Mouse (Mus musculus): ENCODE results near the gene Rasl10b. TPM values are rescaled to one million over a fixed set of nuclear protein-coding genes. Genes with fewer than 3 reads are reported as not detected.

Rasl10b gene
- polyA plus RNA-seq, 1 experiment from 2014 or later, result 13.4 TPM

DNA sequence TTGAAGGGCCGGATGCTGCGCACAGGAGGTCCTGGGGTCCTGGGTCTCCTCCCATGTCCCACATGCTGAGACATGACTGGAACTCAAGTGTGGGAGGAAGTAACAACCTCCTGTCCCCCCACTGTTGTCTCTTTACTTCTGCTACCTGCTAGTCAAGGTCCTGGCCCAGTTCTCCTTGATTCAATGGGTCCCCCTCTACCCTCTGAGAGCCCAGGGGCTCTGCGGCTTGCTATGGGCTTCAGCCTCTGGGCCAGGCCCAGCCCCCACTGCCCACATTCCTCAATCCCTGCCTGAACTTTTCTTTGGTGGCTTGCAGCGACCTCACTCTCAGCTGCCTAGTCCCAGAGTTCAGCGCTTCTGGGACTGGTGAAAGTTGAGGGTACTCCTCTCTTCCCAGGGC, 20.4 kb downstream of the Rasl10b start, which contains the start of gene Gas2l2:
TSS of gene Gas2l2 (minus strand) at position 101 of the 400 bp plus-strand sequence.
- no peak within 1 kb of the TSS for H3K9ac ChIP-seq
- no peaks in the 10 kb centered on the region for H3K9me3 ChIP-seq (replicated peaks)
- no peak within 1 kb of the TSS for H3K27ac ChIP-seq (ENCODE audit: poor library complexity, severe bottlenecking)
- H3K4me2 ChIP-seq, result peak within 1 kb of the TSS; percentile 35
- H3K36me3 ChIP-seq, result no peaks in the 10 kb centered on the region
- ATAC-seq (ENCODE audit: insufficient number of reproducible peaks, low FRiP score), result no peak
- WGBS, result 49% methylated on average over 5 of the region's 5 CpGs
- no peak within 1 kb of the TSS for H3K4me3 ChIP-seq
- peaks cover 38% of the 10 kb centered on the region for H3K27me3 ChIP-seq (replicated peaks)
- peaks cover 38% of the 10 kb centered on the region for H3K4me1 ChIP-seq (replicated peaks)

DNA sequence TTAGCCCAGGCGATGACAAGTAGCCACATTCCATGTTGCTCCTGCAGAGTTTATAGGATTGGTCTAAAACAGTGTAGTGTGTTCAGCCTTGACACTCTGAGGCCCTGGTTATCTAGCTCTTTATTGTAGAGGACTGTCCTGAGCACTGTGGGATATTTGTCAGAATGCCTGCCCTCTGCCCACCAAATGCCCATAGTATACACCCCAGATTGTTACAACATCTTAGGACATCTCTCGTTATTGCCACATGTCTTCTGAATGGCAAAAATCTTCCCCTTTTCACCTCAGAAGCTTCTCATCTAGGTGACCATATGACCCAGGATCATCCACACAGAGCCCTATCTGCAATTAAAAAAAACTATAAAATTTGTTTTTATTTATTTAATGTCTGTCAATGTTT, 23.6 kb downstream of the Rasl10b start:
- ATAC-seq (ENCODE audit: insufficient number of reproducible peaks, low FRiP score), result no peak; the same call in 1 of the 2 replicates
- H3K36me3 ChIP-seq, result no peaks in the 10 kb centered on the region
- H3K27me3 ChIP-seq (replicated peaks), result peaks cover 16% of the 10 kb centered on the region
- no peak overlapping the region for H3K4me3 ChIP-seq
- peaks cover 31% of the 10 kb centered on the region for H3K4me1 ChIP-seq (replicated peaks)
- 63% methylated on average over 2 of the region's 2 CpGs for WGBS
- H3K9ac ChIP-seq, result no peak overlapping the region
- H3K4me2 ChIP-seq, result no peak overlapping the region
- H3K27ac ChIP-seq (ENCODE audit: poor library complexity, severe bottlenecking), result 0 out of 2 replicates have a peak overlapping the region, but pooled peaks have one; percentile 67
- H3K9me3 ChIP-seq (replicated peaks), result no peaks in the 10 kb centered on the region

DNA sequence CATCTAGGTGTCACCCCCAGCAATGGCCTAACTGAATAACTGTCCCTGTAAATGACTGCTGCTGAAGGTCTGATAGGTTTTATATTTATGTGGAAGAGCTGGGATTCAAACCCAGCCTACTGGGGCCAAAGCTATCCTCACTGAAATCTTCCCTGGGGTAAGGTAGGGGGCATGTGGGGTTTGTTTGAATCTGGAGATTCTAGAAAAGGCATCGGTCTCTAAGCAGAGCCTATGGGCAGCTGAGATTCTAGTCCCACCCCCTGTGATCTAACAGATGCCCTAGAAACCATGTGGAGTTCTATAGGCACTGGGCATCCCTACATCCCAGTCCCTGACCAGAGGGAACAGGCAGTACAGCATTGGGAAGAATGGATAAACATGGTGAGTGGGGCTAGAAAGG, 28.4 kb downstream of the Rasl10b start, which contains the start of gene 1700020L24Rik:
TSS of gene 1700020L24Rik (plus strand) at position 301 of the 400 bp plus-strand sequence.
- Histone ChIP-seq H3K4me3 (no peak within 1 kb of the TSS), H3K27me3 (replicated peaks) (peaks cover 14% of the 10 kb centered on the region), H3K9me3 (replicated peaks) (no peaks in the 10 kb centered on the region), H3K27ac (ENCODE audit: poor library complexity, severe bottlenecking) (no peak within 1 kb of the TSS), H3K4me2 (no peak within 1 kb of the TSS), H3K9ac (no peak within 1 kb of the TSS), H3K4me1 (replicated peaks) (peaks cover 19% of the 10 kb centered on the region), H3K36me3 (no peaks in the 10 kb centered on the region)
- 77% methylated on average over 1 of the region's 1 CpGs for WGBS
- ATAC-seq (ENCODE audit: insufficient number of reproducible peaks, low FRiP score), result no peak

DNA sequence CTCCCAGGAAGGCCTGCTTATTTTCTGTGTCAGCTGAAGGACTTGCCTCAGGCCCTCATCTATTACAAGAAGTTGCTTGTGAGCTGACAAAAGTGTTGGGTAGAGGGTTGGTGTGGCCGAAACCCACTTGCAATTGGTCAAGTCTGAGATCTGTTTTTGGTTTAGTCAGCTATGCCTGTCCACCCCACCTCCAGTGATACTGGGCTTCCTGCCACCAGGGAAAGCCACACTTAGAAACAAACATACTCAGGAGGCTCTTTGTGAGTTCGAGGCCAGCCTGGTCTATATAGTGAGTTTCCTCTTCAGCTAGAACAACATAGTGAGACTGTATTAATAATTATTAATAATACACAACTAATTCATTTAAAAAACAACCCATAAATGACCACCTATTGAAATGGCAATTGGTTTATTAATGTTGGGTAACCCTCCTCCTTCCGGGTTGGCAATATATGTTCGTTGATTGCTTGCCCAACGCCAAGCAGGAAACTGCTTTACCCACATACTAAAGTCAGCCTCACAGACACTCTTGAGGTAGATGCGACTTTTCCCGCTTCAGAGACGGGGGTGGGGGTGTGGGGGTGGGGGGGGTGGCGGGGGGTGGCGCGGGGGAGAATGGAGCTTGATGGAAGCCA, 30.6 kb downstream of the Rasl10b start:
- H3K4me1 ChIP-seq (replicated peaks), result peaks cover 39% of the 10 kb centered on the region
- H3K9ac ChIP-seq, result peak overlapping the region; percentile 76
- no peaks in the 10 kb centered on the region for H3K9me3 ChIP-seq (replicated peaks)
- peak overlapping the region; percentile 99 for H3K4me2 ChIP-seq
- no peak for ATAC-seq (ENCODE audit: insufficient number of reproducible peaks, low FRiP score)
- no peaks in the 10 kb centered on the region for H3K36me3 ChIP-seq
- no peak overlapping the region for H3K27ac ChIP-seq (ENCODE audit: poor library complexity, severe bottlenecking)
- peaks cover 20% of the 10 kb centered on the region for H3K27me3 ChIP-seq (replicated peaks)
- H3K4me3 ChIP-seq, result peak overlapping the region; percentile 77
- WGBS, result 32% methylated on average over 11 of the region's 11 CpGs

DNA sequence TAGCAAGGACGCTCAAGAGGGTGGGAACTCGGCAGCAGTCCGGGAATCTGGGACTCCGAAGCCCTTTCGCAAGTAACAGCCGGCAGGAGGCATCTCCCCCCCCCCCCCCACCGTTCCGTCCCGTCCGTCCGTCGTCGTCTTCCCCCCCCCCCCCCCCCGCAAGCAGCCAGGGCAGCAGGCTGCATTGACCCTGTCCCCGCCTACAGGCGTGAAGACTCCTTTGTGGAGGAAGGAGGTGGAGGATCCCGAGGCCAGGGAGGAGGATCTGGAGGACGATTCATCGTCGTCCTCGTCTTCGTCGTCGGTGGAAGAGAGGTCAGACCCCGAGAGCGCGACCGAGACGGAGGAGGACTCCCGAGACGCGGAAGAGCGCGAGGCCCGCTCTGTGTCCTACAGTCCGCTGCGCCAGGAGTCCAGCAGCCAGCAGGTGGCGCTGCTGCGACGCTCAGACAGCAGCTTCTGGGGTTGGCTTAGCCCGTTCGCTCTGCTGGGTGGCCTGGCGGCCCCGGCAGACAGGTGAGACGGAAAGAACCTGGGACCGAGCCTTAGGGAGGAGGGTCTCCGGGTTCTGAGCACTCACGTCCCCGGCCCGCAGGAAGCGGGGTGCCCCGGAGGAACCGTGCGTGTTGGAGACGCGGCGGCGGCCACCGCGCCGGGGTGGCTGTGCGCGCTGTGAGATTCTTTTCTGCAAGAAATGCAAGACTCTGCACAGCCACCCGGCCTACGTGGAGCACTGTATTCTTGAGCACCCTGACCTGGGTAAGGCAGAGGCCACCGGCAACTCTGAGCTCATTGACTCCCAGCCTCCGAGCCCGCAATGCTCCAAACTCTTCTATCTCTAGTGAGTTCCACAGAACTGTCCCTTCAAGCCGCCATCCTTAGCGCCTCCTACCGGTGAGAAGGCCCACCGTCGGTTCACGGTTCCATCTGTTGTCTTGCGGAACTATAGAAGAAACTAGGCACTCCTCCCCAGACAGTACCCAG, 31.4 kb downstream of the Rasl10b start:
- WGBS, result under 1% methylated on average over 64 of the region's 75 CpGs
- Histone ChIP-seq H3K36me3 (no peaks in the 10 kb centered on the region), H3K27ac (ENCODE audit: poor library complexity, severe bottlenecking) (peak overlapping the region; percentile 46), H3K4me3 (peak overlapping the region; percentile 77), H3K4me2 (peak overlapping the region; percentile 99), H3K9ac (peak overlapping the region; percentile 76), H3K27me3 (replicated peaks) (peaks cover 28% of the 10 kb centered on the region), H3K9me3 (replicated peaks) (no peaks in the 10 kb centered on the region), H3K4me1 (replicated peaks) (peaks cover 44% of the 10 kb centered on the region)
- peak; percentile 87 for ATAC-seq (ENCODE audit: insufficient number of reproducible peaks, low FRiP score)

DNA sequence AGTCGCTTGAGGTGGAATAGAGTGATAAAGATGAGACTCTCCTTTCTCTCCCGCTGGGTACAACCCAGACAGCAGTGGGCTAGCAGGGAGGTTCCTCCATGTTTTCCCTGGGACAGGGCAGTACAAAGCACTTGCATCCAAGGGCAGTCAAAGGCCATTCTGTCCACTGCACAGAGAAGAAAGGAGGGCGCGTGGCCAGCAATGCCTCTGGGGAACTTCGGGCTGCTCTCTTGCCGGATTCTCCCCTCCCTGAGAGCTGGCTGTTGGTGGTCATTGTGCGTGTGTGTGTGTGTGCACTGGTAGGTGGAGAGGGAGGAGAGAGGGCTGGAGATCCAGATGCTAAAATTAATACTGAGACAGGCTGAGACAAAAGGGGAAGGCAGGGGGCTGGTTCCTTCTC, 32.3 kb downstream of the Rasl10b start:
- Histone ChIP-seq H3K4me1 (replicated peaks) (peaks cover 44% of the 10 kb centered on the region), H3K9me3 (replicated peaks) (no peaks in the 10 kb centered on the region), H3K9ac (peak overlapping the region; percentile 76), H3K4me2 (peak overlapping the region; percentile 99), H3K27me3 (replicated peaks) (peaks cover 34% of the 10 kb centered on the region), H3K4me3 (peak overlapping the region; percentile 77), H3K36me3 (no peaks in the 10 kb centered on the region), H3K27ac (ENCODE audit: poor library complexity, severe bottlenecking) (peak overlapping the region; percentile 46)
- no peak for ATAC-seq (ENCODE audit: insufficient number of reproducible peaks, low FRiP score)
- WGBS, result 34% methylated on average over 7 of the region's 7 CpGs

DNA sequence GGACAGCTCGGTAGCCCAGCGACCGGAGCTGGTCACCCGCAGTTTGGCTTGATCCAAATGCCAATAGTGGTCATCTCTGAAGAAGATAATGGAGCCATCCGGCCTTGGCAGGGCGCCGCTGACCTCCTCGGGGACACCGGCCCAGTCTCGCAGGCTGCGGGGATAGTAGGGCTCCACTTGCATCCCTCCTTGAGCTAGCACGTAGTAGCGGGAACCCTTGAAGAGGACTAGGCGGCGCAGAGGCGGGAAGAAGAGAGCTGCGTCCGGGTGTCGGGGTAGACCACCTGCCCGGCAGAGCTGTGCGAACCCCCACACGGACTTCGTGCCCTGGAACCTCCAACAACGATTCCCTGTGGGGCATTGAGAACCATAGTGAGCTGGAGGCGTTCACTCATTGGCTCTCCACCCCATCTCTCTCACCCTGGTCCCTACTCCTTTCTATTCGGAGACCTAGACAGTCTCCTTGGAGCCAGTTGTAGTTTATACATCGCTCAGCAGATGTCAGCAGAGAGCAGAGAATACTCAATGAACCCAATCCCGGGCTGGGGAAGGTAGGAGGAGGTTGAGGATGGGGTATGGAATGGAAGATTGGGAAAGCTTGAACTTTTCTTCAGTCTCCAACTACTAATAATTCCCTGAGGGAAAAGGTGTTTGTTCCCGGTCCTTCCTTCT, 33.8 kb downstream of the Rasl10b start:
- H3K36me3 ChIP-seq, result no peaks in the 10 kb centered on the region
- 12% methylated on average over 29 of the region's 29 CpGs for WGBS
- peak overlapping the region; percentile 61 for H3K9ac ChIP-seq
- H3K4me1 ChIP-seq (replicated peaks), result peaks cover 58% of the 10 kb centered on the region
- H3K4me2 ChIP-seq, result peak overlapping the region; percentile 70
- H3K27me3 ChIP-seq (replicated peaks), result peaks cover 38% of the 10 kb centered on the region
- no peaks in the 10 kb centered on the region for H3K9me3 ChIP-seq (replicated peaks)
- peak overlapping the region; percentile 32 for H3K4me3 ChIP-seq
- ATAC-seq (ENCODE audit: insufficient number of reproducible peaks, low FRiP score), result no peak
- no peak overlapping the region for H3K27ac ChIP-seq (ENCODE audit: poor library complexity, severe bottlenecking)

DNA sequence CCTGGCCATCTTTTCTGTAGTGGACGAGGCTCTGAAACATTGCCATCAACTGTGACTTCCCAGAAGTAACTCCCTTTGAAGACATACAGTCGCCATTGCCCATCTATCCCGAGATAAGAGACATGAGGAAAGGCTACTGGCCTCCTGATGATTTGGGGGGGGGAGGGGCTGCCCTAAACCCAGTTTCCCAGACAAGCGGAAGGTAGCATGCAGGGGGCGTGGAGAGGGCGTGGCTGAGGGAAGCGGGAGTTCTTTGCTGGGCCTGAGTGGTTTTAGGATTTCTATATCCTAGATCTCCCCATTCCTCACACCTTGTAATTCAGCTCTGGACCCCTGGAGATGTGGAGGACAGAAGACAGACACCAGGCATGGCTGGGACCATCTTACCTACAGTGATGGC, 34.9 kb downstream of the Rasl10b start:
- WGBS, result 2% methylated on average over 7 of the region's 7 CpGs
- H3K9ac ChIP-seq, result no peak overlapping the region
- H3K27ac ChIP-seq (ENCODE audit: poor library complexity, severe bottlenecking), result no peak overlapping the region
- peaks cover 69% of the 10 kb centered on the region for H3K4me1 ChIP-seq (replicated peaks)
- H3K27me3 ChIP-seq (replicated peaks), result peaks cover 38% of the 10 kb centered on the region
- ATAC-seq (ENCODE audit: insufficient number of reproducible peaks, low FRiP score), result no peak
- H3K36me3 ChIP-seq, result no peaks in the 10 kb centered on the region
- no peak overlapping the region for H3K4me3 ChIP-seq
- H3K9me3 ChIP-seq (replicated peaks), result no peaks in the 10 kb centered on the region
- H3K4me2 ChIP-seq, result peak overlapping the region; percentile 70

DNA sequence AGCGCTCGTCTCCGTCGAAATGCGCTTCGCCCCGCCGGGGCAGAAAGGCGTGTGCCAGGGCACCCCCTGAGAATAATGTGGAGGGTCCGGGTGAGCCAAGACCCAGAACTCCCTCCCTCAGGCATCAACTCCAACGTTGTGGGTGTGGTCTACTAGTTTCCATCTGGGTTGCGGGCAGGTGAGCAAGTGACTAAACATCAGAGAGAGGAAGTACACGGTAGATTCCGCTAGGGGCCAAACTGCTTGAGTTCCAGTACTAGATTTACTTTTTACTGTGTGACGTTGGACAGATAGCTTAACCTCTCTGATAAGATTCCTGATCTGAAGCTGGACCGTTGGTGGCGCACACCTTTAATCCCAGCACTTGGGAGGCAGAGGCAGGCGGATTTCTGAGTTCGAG, 36.1 kb downstream of the Rasl10b start:
- peak overlapping the region; percentile 70 for H3K4me2 ChIP-seq
- ATAC-seq (ENCODE audit: insufficient number of reproducible peaks, low FRiP score), result no peak
- H3K36me3 ChIP-seq, result no peaks in the 10 kb centered on the region
- 25% methylated on average over 19 of the region's 19 CpGs for WGBS
- peaks cover 78% of the 10 kb centered on the region for H3K4me1 ChIP-seq (replicated peaks)
- peak overlapping the region; percentile 53; the same call in 1 of the 2 replicates for H3K9ac ChIP-seq
- no peaks in the 10 kb centered on the region for H3K9me3 ChIP-seq (replicated peaks)
- peaks cover 38% of the 10 kb centered on the region for H3K27me3 ChIP-seq (replicated peaks)
- no peak overlapping the region for H3K27ac ChIP-seq (ENCODE audit: poor library complexity, severe bottlenecking)
- H3K4me3 ChIP-seq, result peak overlapping the region; percentile 38

DNA sequence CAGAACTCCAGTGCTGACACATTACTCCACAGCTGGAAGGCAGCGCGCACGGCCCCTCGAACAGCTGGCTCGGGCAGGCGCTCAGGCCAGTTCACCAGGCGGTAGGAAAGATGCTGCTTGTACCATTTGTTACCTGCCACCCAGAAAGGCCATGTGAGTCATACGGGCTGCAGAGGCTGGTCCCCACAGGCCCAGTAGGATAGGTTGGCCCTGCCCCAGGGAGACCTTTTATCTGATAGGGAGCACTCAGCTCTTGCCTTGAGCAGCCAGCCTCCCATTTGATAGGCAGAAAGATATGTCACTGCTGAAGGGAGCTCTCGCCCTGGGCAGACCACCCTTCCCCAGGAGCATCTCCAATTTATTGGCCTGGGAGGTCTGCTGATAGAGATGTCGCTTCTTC, 38.7 kb downstream of the Rasl10b start:
- H3K4me1 ChIP-seq (replicated peaks), result peaks cover 61% of the 10 kb centered on the region
- peak overlapping the region; percentile 73 for H3K27ac ChIP-seq (ENCODE audit: poor library complexity, severe bottlenecking)
- no peaks in the 10 kb centered on the region for H3K9me3 ChIP-seq (replicated peaks)
- H3K4me3 ChIP-seq, result no peak overlapping the region
- no peaks in the 10 kb centered on the region for H3K36me3 ChIP-seq
- no peak for ATAC-seq (ENCODE audit: insufficient number of reproducible peaks, low FRiP score)
- WGBS, result 73% methylated on average over 10 of the region's 10 CpGs
- H3K9ac ChIP-seq, result no peak overlapping the region
- peaks cover 21% of the 10 kb centered on the region for H3K27me3 ChIP-seq (replicated peaks)
- no peak overlapping the region for H3K4me2 ChIP-seq
